Mouse (Mus musculus): ENCODE data around the gene Asxl2. TPM values are rescaled to one million over a fixed set of nuclear protein-coding genes. Genes with fewer than 3 reads are reported as not detected.

The Asxl2 gene
- total RNA-seq, 4 experiments from 2014 or later, result 38.3 to 62.8 (median 44.5) TPM

DNA sequence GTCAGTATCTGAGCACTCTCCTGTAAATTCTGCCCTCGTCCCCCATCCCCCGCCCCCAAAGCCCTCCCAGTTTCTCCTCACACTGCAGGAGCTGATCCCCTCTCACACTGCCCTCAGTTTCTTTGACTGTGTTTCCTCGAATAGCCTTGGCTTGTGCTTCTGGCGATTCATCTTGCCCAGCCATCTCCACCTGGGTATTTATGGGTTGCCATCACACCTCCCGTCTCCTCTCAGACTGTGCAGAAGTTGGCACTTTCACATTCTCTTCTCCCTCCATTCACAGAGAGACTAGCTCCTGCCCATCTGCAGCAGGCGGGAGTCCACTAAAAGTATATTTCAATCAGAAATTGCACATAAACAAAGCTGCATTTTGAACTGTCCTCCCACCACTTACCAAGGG is 120.1 kb downstream of the Asxl2 start:
- no peak for DNase-seq

DNA sequence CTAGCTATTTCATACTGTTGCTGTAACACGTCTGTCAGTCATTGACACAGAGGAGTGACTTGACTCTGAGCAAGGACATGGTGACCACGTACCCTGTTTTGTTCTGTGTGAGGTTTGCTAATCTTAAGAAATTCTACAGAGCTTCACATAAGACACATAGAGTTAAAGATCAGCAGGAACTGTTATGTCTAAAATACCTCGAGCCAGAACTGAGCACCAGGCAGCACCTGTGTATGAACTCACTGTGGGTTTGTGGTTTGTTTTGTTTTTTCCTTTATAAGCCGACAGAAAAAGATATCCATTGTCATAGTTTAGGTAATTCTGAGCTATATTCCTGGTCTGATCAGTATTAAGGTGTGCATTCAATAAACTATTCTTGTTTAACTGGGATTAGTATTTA is 120.8 kb downstream of the Asxl2 start:
- DNase-seq, result no peak

DNA sequence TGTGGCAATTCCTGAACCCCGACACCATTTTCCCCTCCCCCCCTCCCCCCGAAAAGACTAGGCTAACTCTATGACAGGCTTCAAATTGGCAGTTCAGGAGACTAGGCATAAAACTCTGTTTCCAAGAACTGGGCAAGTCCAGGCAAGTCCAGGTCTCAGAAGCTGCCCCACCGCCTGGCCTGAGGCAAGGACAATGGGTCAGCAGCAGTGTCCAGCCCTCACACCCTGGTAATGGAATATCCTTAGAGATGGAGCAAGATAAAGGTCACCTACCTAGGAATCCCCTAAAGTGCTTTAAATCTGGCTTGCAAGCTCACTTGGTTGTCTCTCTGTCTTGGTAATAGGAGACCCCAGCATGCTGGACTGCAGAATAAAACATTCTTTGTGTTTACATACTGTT is 121.3 kb downstream of the Asxl2 start:
- DNase-seq, result no peak

DNA sequence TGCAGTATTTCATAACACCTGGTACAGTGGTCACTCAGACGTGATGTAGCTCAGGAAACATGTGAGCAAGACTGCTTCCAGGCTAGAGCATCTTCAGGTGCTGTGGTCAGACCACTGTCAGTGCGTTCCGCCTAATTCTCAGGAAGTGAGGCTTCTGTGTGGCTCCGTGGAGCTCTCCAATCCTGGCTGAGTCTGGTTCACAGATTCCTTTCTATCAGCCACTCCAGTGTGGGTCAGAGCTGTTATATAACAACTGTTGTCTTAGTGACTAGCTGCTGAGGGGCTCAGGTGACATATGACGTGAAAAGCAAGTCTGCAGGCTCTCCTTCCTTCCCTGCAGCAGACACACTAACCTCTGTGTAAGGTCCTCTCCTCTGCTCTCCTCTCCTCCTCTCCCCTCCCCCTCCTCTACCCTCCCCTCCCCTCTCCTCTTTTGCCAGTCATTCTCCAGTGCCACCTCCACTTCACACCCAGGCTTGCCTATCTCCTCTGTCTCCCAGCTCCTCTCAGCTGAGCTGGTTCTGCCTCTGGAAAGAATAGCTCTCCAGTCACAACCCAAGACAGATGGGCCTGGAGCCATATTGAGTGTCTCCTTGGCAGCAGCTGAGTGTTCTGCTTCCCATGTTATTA is 122.0 kb downstream of the Asxl2 start:
- DNase-seq, result no peak

DNA sequence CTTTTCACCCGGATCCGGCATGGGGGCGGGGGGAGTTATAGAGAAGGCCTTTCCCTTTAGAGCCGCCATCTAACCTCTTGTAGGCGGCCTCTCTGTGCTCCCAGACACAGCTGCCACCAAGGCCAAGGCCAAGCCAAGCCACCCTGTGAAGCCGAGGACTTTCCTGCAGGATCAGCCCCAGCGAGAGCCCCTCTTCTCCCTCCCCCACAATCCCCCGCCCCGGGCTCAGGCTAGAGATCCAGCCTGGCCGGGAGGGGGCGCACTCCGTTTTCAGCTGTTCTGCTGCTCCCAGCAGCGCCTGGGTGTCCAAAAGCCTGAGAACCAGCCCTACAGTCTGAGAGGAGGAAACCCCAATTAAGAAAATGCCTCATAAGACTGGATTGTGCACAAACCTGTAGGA is 123.6 kb downstream of the Asxl2 start:
- DNase-seq, result no peak

Other genes starting within 250 kb of the Asxl2 start
- 100 to 1,000 TPM; 179 to 239 (median 190) TPM for gene Rab10, start 116.9 kb upstream of the Asxl2 start, total RNA-seq (2022)
- gene Kif3c, start 61.7 kb upstream of the Asxl2 start, total RNA-seq (2022), result 10 to 100 TPM; 32.7 to 53.6 (median 38.6) TPM
- 10 to 100 TPM; 32.0 to 75.4 (median 44.4) TPM for gene Dtnb, start 145.5 kb downstream of the Asxl2 start, total RNA-seq (2022)